Mouse (Mus musculus) hindbrain, postnatal 0 days (tissue): ENCODE measurements around the gene Btrc. TPM values are rescaled to one million over a fixed set of nuclear protein-coding genes. Genes with fewer than 3 reads are reported as not detected.

Source experiments
- ATAC-seq: fragments of 200-750 bp; cut with Nextera tagmentation; 2 replicates; pipeline ENCODE4 v1.8.0; 2017; ENCODE audit warnings: mild to moderate bottlenecking, moderate TSS enrichment, moderate library complexity
- DNase-seq: peaks from one replicate; pipeline ENCODE4 v3.0.0-alpha.2; 2015; ENCODE audit warnings: low spot score
- H3K27ac ChIP-seq: fragments of 300-500 bp; sonication (generic); 2 replicates; pipeline ENCODE4 v1.5.1; 2014; ENCODE audit warnings: mild to moderate bottlenecking
- H3K27me3 ChIP-seq: fragments of 300-500 bp; sonication (generic); 2 replicates; pipeline ENCODE4 v1.6.1; 2014; ENCODE audit warnings: low read length, mixed read lengths; ENCODE audit not compliant: insufficient read depth
- H3K36me3 ChIP-seq: fragments of 300-500 bp; sonication (generic); 2 replicates; pipeline ENCODE4 v1.6.1; 2014; ENCODE audit warnings: low read length, mixed read lengths; ENCODE audit not compliant: insufficient read depth
- H3K4me1 ChIP-seq: fragments of 300-500 bp; sonication (generic); 2 replicates; pipeline ENCODE4 v1.6.1; 2014; ENCODE audit warnings: antibody characterized with exemption, low read length, mixed read lengths; ENCODE audit not compliant: insufficient read depth
- H3K4me2 ChIP-seq: fragments of 300-500 bp; sonication (generic); 2 replicates; pipeline ENCODE4 v1.6.1; 2014; ENCODE audit warnings: low read depth, mild to moderate bottlenecking, low read length, moderate library complexity, mixed read lengths
- H3K4me3 ChIP-seq: fragments of 300-500 bp; sonication (generic); 2 replicates; pipeline ENCODE4 v1.5.1; 2014; ENCODE audit warnings: low read length
- H3K9ac ChIP-seq: fragments of 300-500 bp; sonication (generic); replicated peaks from 2 replicates; pipeline ENCODE4 v1.6.1; 2014; ENCODE audit warnings: mild to moderate bottlenecking, low read length, moderate library complexity, mixed read lengths
- H3K9me3 ChIP-seq: fragments of 300-500 bp; sonication (generic); 2 replicates; pipeline ENCODE4 v1.6.1; 2016; ENCODE audit warnings: low read length, mixed read lengths
- CTCF ChIP-seq: IDR thresholded peaks from 2 replicates; pipeline ENCODE4 v1.5.1; 2016; ENCODE audit warnings: antibody characterized with exemption, control low read depth, low read depth
- WGBS: fragments of 180-500 bp; shearing (Covaris S2); extraction: QIAGEN DNeasy Blood & Tissue Kit; methylation state at CpG from one replicate; pipeline ENCODE4 v1.1.7; 2014; 5-methylcytosine and 5-hydroxymethylcytosine counted together
- polyA plus RNA-seq: library from polyadenylated mRNA; unstranded; fragments of >200 nt; fragmentation: Nextera tagmentation; extraction: Ambion mirVana; gene quantifications from 2 replicates; pipeline ENCODE4 v1.2.1, GENCODE M21; 2015
- total RNA-seq: library from RNA; depleted of rRNA; stranded (reverse); fragments of >200 nt; gene quantifications from 2 replicates; pipeline ENCODE4 v1.2.3, GENCODE M21; 2014

Gene Btrc
- total and polyA plus RNA-seq, 2 experiments from 2014 or later, result 47.9 to 55.3 TPM

DNA sequence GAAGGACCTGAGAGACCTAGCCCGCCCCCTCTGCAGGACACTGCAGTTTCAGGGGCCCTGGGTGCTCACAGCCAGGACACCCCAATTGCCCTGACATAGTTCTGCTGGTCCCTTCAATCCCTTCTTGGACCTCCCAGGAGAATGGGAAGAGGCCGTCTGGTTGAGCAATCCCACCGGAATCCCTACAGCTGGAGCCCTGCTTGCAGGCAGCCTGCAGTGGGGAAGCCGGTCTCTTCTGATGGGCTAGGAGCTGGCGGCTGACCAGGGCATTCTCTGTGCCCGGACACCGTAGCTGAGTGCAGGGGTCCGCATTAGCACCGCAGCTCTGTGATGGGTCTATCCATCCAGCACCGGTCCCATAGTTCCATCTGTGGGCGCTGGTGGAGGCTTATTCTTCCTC, 190.6 kb downstream of the Btrc start:
- no peak for TF ChIP-seq CTCF
- H3K9me3 ChIP-seq, result no peaks in the 10 kb centered on the region
- H3K4me2 ChIP-seq, result no peak overlapping the region
- DNase-seq, result no peak
- no peaks in the 10 kb centered on the region for H3K27me3 ChIP-seq
- H3K36me3 ChIP-seq, result 0 out of 2 replicates have a peak, but pooled peaks cover 4% of the 10 kb centered on the region
- H3K4me1 ChIP-seq, result no peaks in the 10 kb centered on the region
- WGBS, result 91% methylated on average over 11 of the region's 11 CpGs
- ATAC-seq, result no peak
- H3K27ac ChIP-seq, result no peak overlapping the region
- H3K4me3 ChIP-seq, result no peak overlapping the region
- no peak overlapping the region for H3K9ac ChIP-seq

DNA sequence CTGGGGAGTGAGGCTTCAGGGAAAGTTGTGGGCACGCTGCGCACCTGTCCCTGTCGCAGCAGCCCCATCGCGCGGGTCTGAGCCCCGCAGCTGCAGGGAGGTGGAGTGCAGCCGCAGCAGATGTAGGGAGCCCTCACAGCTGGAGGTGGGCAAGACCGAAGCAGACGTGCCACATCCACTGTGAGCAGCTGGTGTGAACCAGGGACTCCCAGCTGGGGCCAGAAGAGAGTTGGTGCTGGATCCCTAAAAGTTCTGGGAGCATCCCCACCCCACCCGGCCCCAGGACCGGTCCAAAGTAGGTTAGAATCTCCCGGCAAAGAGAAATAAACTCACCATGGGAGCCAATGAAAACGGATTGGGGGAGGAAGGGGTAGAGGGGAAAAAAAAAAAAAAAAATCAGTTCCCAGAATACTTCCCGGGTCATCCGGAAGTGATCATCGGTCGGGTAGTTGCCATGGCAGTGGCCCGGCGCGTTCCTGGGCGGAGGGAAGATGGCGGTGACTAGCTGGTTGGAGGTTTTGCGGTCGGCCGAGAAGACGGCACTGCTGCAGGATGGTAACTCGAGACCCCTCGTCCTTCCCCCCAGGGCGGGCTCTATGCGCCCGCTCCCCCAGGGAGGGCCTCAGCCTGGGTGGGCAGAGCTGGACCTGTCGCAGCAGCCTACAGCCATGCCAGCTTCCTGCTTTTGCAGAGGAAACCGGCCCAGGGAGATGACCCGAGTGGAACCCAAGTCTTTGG, 196.8 kb downstream of the Btrc start, which contains the start of the genes Poll and Gm17018:
TSS of gene Poll (minus strand) at position 379 of the 738 bp plus-strand sequence.
TSS of gene Gm17018 (plus strand) at position 463 of the 738 bp plus-strand sequence.
- H3K9ac ChIP-seq, result peak within 1 kb of the TSS; percentile 63
- H3K4me1 ChIP-seq, result no peaks in the 10 kb centered on the region; the same call in 1 of the 2 replicates
- H3K27ac ChIP-seq, result peak within 1 kb of the TSS; percentile 56; the same call in 1 of the 2 replicates
- DNase-seq (peak; percentile 91), ATAC-seq (peak; percentile 92)
- no peak for TF ChIP-seq CTCF
- no peaks in the 10 kb centered on the region for H3K9me3 ChIP-seq
- peak within 1 kb of the TSS; percentile 100 for H3K4me2 ChIP-seq
- no peaks in the 10 kb centered on the region for H3K36me3 ChIP-seq
- peak within 1 kb of the TSS; percentile 74 for H3K4me3 ChIP-seq
- under 1% methylated on average over 34 of the region's 35 CpGs for WGBS
- no peaks in the 10 kb centered on the region for H3K27me3 ChIP-seq

DNA sequence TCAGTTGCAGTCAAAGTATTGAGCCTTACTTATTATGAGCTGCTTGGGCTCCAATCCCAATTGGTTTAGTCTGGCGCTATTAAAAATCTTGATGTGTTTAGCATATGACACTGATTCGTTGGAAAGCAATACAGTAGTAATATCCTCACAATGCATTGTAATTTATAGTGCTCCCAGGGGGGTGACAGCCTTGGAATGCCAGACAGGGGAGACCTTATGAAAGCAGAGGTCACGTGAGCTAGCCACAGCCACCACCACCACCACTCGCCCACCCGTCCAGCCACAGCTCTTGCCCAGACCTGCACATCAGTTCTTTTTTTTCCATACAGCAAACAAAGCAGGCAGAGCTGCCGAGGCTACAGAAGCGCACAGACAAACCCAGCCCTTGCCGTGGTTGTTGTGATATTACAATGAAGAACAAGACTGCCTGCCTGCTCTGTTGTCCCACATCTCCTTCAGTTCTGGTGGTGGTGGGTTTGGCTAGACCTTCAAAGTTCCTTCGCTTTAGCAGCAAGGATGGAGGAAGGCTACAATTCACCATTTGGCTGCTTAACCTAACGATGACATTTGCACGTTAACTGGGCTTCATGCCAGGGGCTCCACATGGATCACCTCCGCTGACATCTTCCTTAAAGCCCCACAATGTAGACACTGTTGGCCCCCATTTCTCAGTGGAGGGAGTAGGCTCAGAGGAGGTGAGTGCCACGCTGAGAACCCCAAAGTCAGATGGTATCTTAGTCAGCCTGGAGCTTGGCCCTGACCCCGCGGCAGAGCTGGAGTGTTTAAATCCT, 202.6 kb downstream of the Btrc start:
- Histone ChIP-seq H3K9me3 (no peaks in the 10 kb centered on the region), H3K4me1 (no peaks in the 10 kb centered on the region), H3K36me3 (no peaks in the 10 kb centered on the region), H3K4me3 (no peak overlapping the region), H3K4me2 (no peak overlapping the region), H3K9ac (no peak overlapping the region), H3K27ac (no peak overlapping the region), H3K27me3 (no peaks in the 10 kb centered on the region)
- 0 out of 2 replicates have a peak, but pooled peaks have one; percentile 31 for ATAC-seq
- DNase-seq, result peak; percentile 43
- TF ChIP-seq CTCF, result no peak
- WGBS, result 42% methylated on average over 15 of the region's 15 CpGs

DNA sequence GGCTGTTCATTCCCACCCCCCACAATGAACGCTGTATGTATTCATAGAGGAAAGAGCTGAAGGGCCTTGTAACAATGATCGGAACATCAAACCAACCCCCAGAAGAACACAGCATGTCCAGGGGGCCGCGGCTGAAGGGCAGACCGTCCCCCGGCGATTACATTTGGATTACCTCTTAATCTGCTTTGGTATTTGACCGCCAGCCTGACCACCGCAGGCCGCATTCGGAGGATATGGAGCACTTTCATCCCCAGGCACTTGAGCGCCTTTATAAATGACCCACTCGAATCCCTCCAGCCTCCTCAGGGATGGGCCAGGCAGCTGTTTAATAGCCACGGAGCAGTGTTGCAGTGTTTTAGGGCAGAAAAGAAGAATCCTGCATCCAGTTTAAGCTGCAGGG, 203.8 kb downstream of the Btrc start:
- H3K9ac ChIP-seq, result no peak overlapping the region
- DNase-seq, result no peak
- no peak overlapping the region for H3K27ac ChIP-seq
- WGBS, result 32% methylated on average over 14 of the region's 14 CpGs
- TF ChIP-seq CTCF, result no peak
- no peaks in the 10 kb centered on the region for H3K4me1 ChIP-seq
- no peaks in the 10 kb centered on the region for H3K27me3 ChIP-seq
- ATAC-seq, result no peak
- H3K4me2 ChIP-seq, result no peak overlapping the region
- H3K36me3 ChIP-seq, result no peaks in the 10 kb centered on the region
- H3K4me3 ChIP-seq, result no peak overlapping the region
- H3K9me3 ChIP-seq, result no peaks in the 10 kb centered on the region

DNA sequence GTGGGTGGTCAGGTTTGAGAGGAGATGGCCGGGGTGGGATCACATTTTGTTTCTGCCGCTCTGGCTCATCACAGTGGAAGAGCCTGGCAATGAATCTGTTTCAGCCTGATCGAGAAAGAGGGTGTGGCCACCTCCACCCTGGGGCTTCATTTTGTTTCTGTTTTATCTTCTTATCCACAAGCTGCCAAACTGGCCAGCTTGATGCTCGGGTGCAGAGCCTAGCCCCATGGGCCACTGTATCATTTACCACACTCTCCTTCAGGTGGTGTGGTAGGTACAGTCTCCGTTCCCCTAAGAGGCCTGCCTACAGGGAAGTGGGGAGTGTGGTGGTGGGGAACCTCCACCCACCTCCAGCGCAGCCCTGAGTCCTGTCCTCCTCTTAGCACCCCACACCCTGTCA, 209.5 kb downstream of the Btrc start:
- no peak for DNase-seq
- H3K36me3 ChIP-seq, result peaks cover 20% of the 10 kb centered on the region; the same call in 1 of the 2 replicates
- ATAC-seq, result no peak

DNA sequence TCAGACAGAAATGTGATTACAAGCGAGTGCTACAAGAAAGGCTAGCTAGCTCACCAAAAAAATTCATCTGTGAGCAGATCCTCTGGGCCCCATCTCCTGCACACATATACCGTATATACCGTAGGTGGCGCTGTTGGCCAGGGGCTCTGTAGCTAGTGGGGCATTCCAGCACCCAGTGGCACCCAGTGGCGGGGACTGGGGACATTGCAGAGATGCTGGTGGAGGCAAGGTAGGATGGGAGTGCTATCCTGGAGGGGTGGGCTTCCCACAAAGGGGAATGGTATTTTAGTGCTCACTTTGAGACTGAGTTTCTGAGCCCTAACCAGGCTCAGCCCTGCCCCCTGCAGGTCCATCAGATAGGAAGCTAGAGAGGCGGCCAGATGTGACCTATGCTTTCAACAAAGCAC, 210.3 kb downstream of the Btrc start:
- WGBS, result 22% methylated on average over 6 of the region's 6 CpGs

More for the DNA sequence above, 209.5 kb downstream of the Btrc start:
- Histone ChIP-seq H3K4me3 (no peak overlapping the region), H3K9me3 (no peaks in the 10 kb centered on the region), H3K27ac (no peak overlapping the region), H3K27me3 (no peaks in the 10 kb centered on the region), H3K4me1 (no peaks in the 10 kb centered on the region), H3K9ac (no peak overlapping the region), H3K4me2 (no peak overlapping the region)
- no peak for TF ChIP-seq CTCF
- 89% methylated on average over 6 of the region's 6 CpGs for WGBS

More for the DNA sequence above, 210.3 kb downstream of the Btrc start:
- Histone ChIP-seq H3K4me1 (no peaks in the 10 kb centered on the region), H3K9me3 (no peaks in the 10 kb centered on the region), H3K27me3 (no peaks in the 10 kb centered on the region), H3K9ac (no peak overlapping the region), H3K36me3 (peaks cover 28% of the 10 kb centered on the region; the same call in 1 of the 2 replicates), H3K4me3 (no peak overlapping the region), H3K27ac (no peak overlapping the region), H3K4me2 (no peak overlapping the region)
- TF ChIP-seq CTCF, result peak; percentile 95
- DNase-seq, result peak; percentile 85
- peak; percentile 87 for ATAC-seq
